Mouse (Mus musculus) C3H10T1/2 (cell line): ENCODE data around the gene Dock7. TPM values are rescaled to one million over a fixed set of nuclear protein-coding genes. Genes with fewer than 3 reads are reported as not detected.

Source experiments
- polyA plus RNA-seq, 2 experiments: library from polyadenylated mRNA; unstranded; fragments of >200 nt; fragmentation: generic; extraction: Trizol; gene quantifications; one replicate each; pipeline ENCODE4 v1.2.1; 2012; ENCODE audit warnings: missing spikeins in 2 of 2

Gene Dock7
- 10 to 100 TPM in 1 of 2 experiments, 1 to 10 TPM in 1; 2.7 to 25.2 TPM for polyA plus RNA-seq

GRCm38 (mm10) chr4:99120211-99121122 is at the start of gene Dock7:
TSS of gene Dock7 (minus strand) at chr4:99120915.

GRCm38 (mm10) chr4:99030686-99031085 is 90.0 kb downstream of the Dock7 start, which contains the start of gene Angptl3:
TSS of gene Angptl3 (plus strand) at chr4:99030954.

GRCm38 (mm10) chr4:98923568-98924070 is 197.1 kb downstream of the Dock7 start, which contains the start of gene Usp1:
TSS of gene Usp1 (plus strand) at chr4:98923810.

Other genes starting within 250 kb of the Dock7 start
- gene Usp1, start 197.1 kb downstream of the Dock7 start, polyA plus RNA-seq = 1 to 10 TPM; 1.6 to 8.0 TPM
- under 1 TPM; 0.01 to 0.09 TPM for gene Angptl3, start 90.0 kb downstream of the Dock7 start, polyA plus RNA-seq
- gene Atg4c, start 73.0 kb upstream of the Dock7 start, polyA plus RNA-seq = 1 to 10 TPM in 1 of 2 experiments, under 1 TPM in 1; 0.08 to 2.2 TPM
- gene Gm12689, start 175.0 kb upstream of the Dock7 start, polyA plus RNA-seq = under 1 TPM; 0.02 to 0.08 TPM